ENCODE assay signal across 9 mouse cellular contexts in the genomic region with DNA sequence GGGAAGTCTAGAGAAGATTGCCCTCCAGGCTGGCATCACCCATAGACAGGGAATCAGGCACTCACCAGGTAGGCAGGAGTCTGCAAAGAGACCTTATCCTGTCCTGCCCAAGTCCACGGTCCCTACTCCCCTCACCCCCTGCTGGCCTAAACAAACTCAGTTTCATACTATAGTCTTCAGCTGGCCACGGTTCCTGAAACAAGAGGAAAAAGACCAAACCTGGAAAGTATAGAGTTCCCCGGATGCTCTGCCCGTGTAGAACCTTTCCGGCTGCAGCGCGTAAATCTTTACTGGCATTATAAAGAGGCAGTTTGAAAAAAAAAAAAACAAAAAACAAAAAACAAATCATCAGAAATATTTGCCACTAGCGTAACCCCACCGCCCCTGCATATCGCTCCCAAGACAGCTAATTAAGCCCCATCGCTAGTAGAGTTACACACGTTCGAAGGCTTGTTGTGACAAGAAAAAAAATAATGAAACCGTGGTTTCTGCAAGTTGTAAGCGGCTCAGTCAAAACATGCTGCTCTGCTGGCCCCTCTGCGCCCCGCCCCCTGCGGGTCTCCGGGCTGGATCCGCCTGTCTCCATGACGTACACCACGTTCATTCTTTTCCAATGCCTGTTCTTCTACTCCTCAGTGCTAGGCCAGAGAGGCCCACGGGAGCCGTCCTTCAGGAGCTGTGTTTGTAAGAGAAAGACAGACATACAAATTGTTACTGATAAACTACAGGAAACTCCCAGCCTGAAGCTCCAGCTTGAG. TPM values are rescaled to one million over a fixed set of nuclear protein-coding genes. Genes with fewer than 3 reads are reported as not detected.
A peak's percentile ranks its signal among the peaks of the same experiment; 100 is the strongest.
DNase-seq lines count a peak whose midpoint lies in the region; ATAC-seq and TF ChIP-seq lines count a peak whose summit lies in the region.
"Had no signal": no experiment of that assay in that cellular context is flagged by ENCODE, and none has a peak within 500 bp of the region (broad histone marks: within the 10 kb centered on the region; RNA-seq: fewer than 3 reads in every experiment).

No protein-coding gene starts in this region.

- peaks cover 6% of the 10 kb centered on the region for H3K4me1 ChIP-seq in liver, postnatal 0 days (ENCODE audit: insufficient read depth)

- 37% methylated on average over 24 of the region's 24 CpGs for WGBS in liver, postnatal 0 days (ENCODE audit: insufficient replicate concordance)

- H3K9me3 ChIP-seq in liver, postnatal 0 days (ENCODE audit: low read length) = no peaks in the 10 kb centered on the region

- H3K9ac ChIP-seq in liver, postnatal 0 days (replicated peaks) = no peak overlapping the region

- H3K27ac ChIP-seq in liver, postnatal 0 days (ENCODE audit: low read depth) = no peak overlapping the region

- H3K36me3 ChIP-seq in liver, postnatal 0 days (replicated peaks; ENCODE audit: insufficient read depth, low read length) = no peaks in the 10 kb centered on the region

- no peaks in the 10 kb centered on the region for H3K27me3 ChIP-seq in liver, postnatal 0 days (ENCODE audit: insufficient read depth, low read length)

- H3K4me2 ChIP-seq in liver, postnatal 0 days (ENCODE audit: low read depth, low read length) = peak overlapping the region; percentile 13; the same call in 1 of the 2 replicates

- no peak overlapping the region for H3K4me3 ChIP-seq in liver, postnatal 0 days (ENCODE audit: low read depth, low read length)
- H3K4me3 ChIP-seq: myocyte had no signal

- ATAC-seq in cerebellum, adult (ENCODE audit: insufficient number of reproducible peaks, low FRiP score, low TSS enrichment) = no peak
- no peak for ATAC-seq in liver, postnatal 0 days

- no peak for TF ChIP-seq EP300 in liver, postnatal 0 days (IDR thresholded peaks at IDR 0.05; ENCODE audit: low read depth)

- DNase-seq in cerebellum, adult 9-11 months = peak; percentile 35
- peak; percentile 44 for DNase-seq in R1 (ENCODE audit: low read depth, low spot score)
- DNase-seq in heart, postnatal 4 days = peak; percentile 46
- no peak for DNase-seq in liver, postnatal 0 days
- DNase-seq in right cerebral cortex, postnatal 4 days = no peak
- DNase-seq in c-Kit-positive CD71-positive TER-119-positive erythroid progenitor cells, embryonic 14.5 days (ENCODE audit: low spot score) = no peak
- no peak for DNase-seq in adrenal gland, postnatal 4 days (ENCODE audit: low spot score in 2 of 2)

- no peak for TF ChIP-seq CTCF in liver, postnatal 0 days (IDR thresholded peaks at IDR 0.05; ENCODE audit: low read depth)

RNA-seq across cellular contexts. Expression of a gene that starts 6.9 kb away (rescaled TPM):
- under 1 TPM; 0.07 to 0.11 TPM for total RNA-seq in heart, postnatal 4 days (2021)
- 0.58 and 0.59 TPM in 2 replicates for polyA plus RNA-seq in liver, postnatal 0 days (2015; fragmentation: Nextera tagmentation; extraction: Ambion mirVana)
- 1 to 10 TPM; 3.9 to 4.4 TPM for total RNA-seq in adrenal gland, postnatal 4 days (2021)

Comparison
In these comparisons a context has a peak if more than half of its experiments do, and no peak if none do; other contexts are left out.
1. DNase-seq: peak in cerebellum, adult 9-11 months (single experiment), R1 (single experiment) and heart, postnatal 4 days (single experiment); none in liver, postnatal 0 days (single experiment), right cerebral cortex, postnatal 4 days (single experiment), c-Kit-positive CD71-positive TER-119-positive erythroid progenitor cells, embryonic 14.5 days (single experiment) and adrenal gland, postnatal 4 days (0 of 2).
2. RNA of a gene that starts 6.9 kb away (total RNA-seq): 3.9 to 4.4 TPM in adrenal gland, postnatal 4 days; 0.07 to 0.11 TPM in heart, postnatal 4 days; every median in the first group is over 4 times any median in the second.